Mouse (Mus musculus) myocyte (in vitro differentiated cells): ENCODE data around the gene Igfbp3. TPM values are rescaled to one million over a fixed set of nuclear protein-coding genes. Genes with fewer than 3 reads are reported as not detected.

Experiments used
- H3K27me3 ChIP-seq: one replicate; pipeline ENCODE4 v1.6.1; 2011; ENCODE audit not compliant: control insufficient read depth, insufficient read depth, insufficient read length
- H3K36me3 ChIP-seq: one replicate; pipeline ENCODE4 v1.6.1; 2011; ENCODE audit not compliant: control insufficient read depth, insufficient read depth
- H3K4me2 ChIP-seq: one replicate; pipeline ENCODE4 v1.6.1; 2011; ENCODE audit warnings: low read depth, control low read depth
- H3K4me3 ChIP-seq: one replicate; pipeline ENCODE4 v1.5.1; 2011; ENCODE audit warnings: mild to moderate bottlenecking, control low read depth, moderate library complexity
- H3K79me2 ChIP-seq: one replicate; pipeline ENCODE4 v1.6.1; 2011; ENCODE audit not compliant: control insufficient read depth, insufficient read depth
- H3ac ChIP-seq: one replicate; pipeline ENCODE4 v1.6.1; 2011; ENCODE audit not compliant: control insufficient read depth, insufficient read length
- CEBPB ChIP-seq: IDR thresholded peaks from 2 replicates; pipeline ENCODE4 v1.6.1; 2011; ENCODE audit warnings: mild to moderate bottlenecking, moderate library complexity; ENCODE audit not compliant: poor library complexity, insufficient read depth, severe bottlenecking
- E2F4 ChIP-seq: IDR thresholded peaks from one replicate; pipeline ENCODE4 v1.6.1; 2011; ENCODE audit warnings: mild to moderate bottlenecking, control low read depth, moderate library complexity; ENCODE audit not compliant: insufficient read depth
- MAX ChIP-seq: IDR thresholded peaks from one replicate; pipeline ENCODE4 v1.6.1; 2011; ENCODE audit warnings: low read depth, mild to moderate bottlenecking, control low read depth
- MYOD1 ChIP-seq, 3 experiments: IDR thresholded peaks; one replicate each; pipeline ENCODE4 v1.6.1; 2011; ENCODE audit warnings: control low read depth in 2 of 3, low read depth in 2 of 3, mild to moderate bottlenecking in 2 of 3, moderate library complexity in 1 of 3; ENCODE audit not compliant: insufficient read length in 2 of 3, control insufficient read depth in 1 of 3
- MYOG ChIP-seq, 3 experiments: IDR thresholded peaks; one replicate each; pipeline ENCODE4 v1.6.1; 2011; ENCODE audit warnings: control low read depth in 2 of 3, low read depth in 2 of 3, mild to moderate bottlenecking in 2 of 3; ENCODE audit not compliant: insufficient read length in 2 of 3, control insufficient read depth in 1 of 3, insufficient read depth in 1 of 3
- POLR2A ChIP-seq: IDR thresholded peaks from one replicate; pipeline ENCODE4 v1.6.1; 2011; ENCODE audit warnings: low read depth, mild to moderate bottlenecking, control low read depth, moderate library complexity; ENCODE audit not compliant: insufficient read length
- POLR2AphosphoS2 ChIP-seq: IDR thresholded peaks from one replicate; pipeline ENCODE4 v1.6.1; 2011; ENCODE audit warnings: low read depth, control low read depth; ENCODE audit not compliant: insufficient read length
- REST ChIP-seq: IDR thresholded peaks from one replicate; pipeline ENCODE4 v1.6.1; 2011; ENCODE audit warnings: mild to moderate bottlenecking, control low read depth, moderate library complexity; ENCODE audit not compliant: insufficient read depth, insufficient read length
- SRF ChIP-seq: IDR thresholded peaks from one replicate; pipeline ENCODE4 v1.6.1; 2011; ENCODE audit warnings: low read depth; ENCODE audit not compliant: control insufficient read depth, insufficient read length
- TCF12 ChIP-seq: IDR thresholded peaks from one replicate; pipeline ENCODE4 v1.6.1; 2011; ENCODE audit warnings: mild to moderate bottlenecking, control low read depth; ENCODE audit not compliant: poor library complexity, insufficient read depth, severe bottlenecking
- TCF3 ChIP-seq: IDR thresholded peaks from one replicate; pipeline ENCODE4 v1.6.1; 2011; ENCODE audit warnings: low read depth, control low read depth; ENCODE audit not compliant: insufficient read length
- USF1 ChIP-seq: IDR thresholded peaks from one replicate; pipeline ENCODE4 v1.6.1; 2011; ENCODE audit warnings: low read depth, mild to moderate bottlenecking, control low read depth, moderate library complexity
- polyA plus RNA-seq: library from polyadenylated mRNA; unstranded; fragments of >200 nt; fragmentation: generic; extraction: Trizol; gene quantifications from one replicate; pipeline ENCODE4 v1.2.1, GENCODE M21; 2012; ENCODE audit warnings: missing spikeins

Igfbp3 gene
- polyA plus RNA-seq, 1 experiment = 2.2 TPM

GRCm38 (mm10) chr11:7192710-7193109 is 21.0 kb downstream of the Igfbp3 start:
- TF ChIP-seq CEBPB (0 out of 2 replicates have a peak, but pooled peaks have one; percentile 11), POLR2AphosphoS2 (no peak)
- H3K36me3 ChIP-seq = no peaks in the 10 kb centered on the region
- no peaks in the 10 kb centered on the region for H3K27me3 ChIP-seq
- no peak overlapping the region for H3K4me3 ChIP-seq
- no peak overlapping the region for H3ac ChIP-seq
- no peaks in the 10 kb centered on the region for H3K79me2 ChIP-seq
- no peak overlapping the region for H3K4me2 ChIP-seq

- H3K36me3 ChIP-seq = no peaks in the 10 kb centered on the region
- H3K79me2 ChIP-seq = no peaks in the 10 kb centered on the region
Observed at GRCm38 (mm10) chr11:7188469-7188868, 25.3 kb downstream of the Igfbp3 start, which contains the start of gene Gm11985. Gene Gm11985, minus strand, starts transcription at chr11:7188569.

GRCm38 (mm10) chr11:7187472-7187871 is 26.3 kb downstream of the Igfbp3 start:
- Histone ChIP-seq H3K36me3 (no peaks in the 10 kb centered on the region), H3ac (no peak overlapping the region), H3K4me3 (no peak overlapping the region), H3K27me3 (no peaks in the 10 kb centered on the region), H3K4me2 (no peak overlapping the region), H3K79me2 (no peaks in the 10 kb centered on the region)
- no peak for TF ChIP-seq SRF
- TF ChIP-seq CEBPB = no peak
- TF ChIP-seq TCF12 = no peak
- TF ChIP-seq POLR2AphosphoS2 = no peak
- no peak for TF ChIP-seq E2F4
- TF ChIP-seq REST = no peak
- no peak for TF ChIP-seq MYOD1 (IDR thresholded peaks at IDR 0.05; ENCODE audit: control insufficient read depth in 1 of 3, insufficient read length in 2 of 3, low read depth in 2 of 3)
- TF ChIP-seq MYOG (IDR thresholded peaks at IDR 0.05; ENCODE audit: control insufficient read depth in 1 of 3, insufficient read depth in 1 of 3, insufficient read length in 2 of 3, low read depth in 2 of 3) = no peak
- no peak for TF ChIP-seq USF1
- no peak for TF ChIP-seq POLR2A

More at GRCm38 (mm10) chr11:7188469-7188868, 25.3 kb downstream of the Igfbp3 start, which contains the start of gene Gm11985:
- Histone ChIP-seq H3ac (no peak within 1 kb of the TSS), H3K4me3 (no peak within 1 kb of the TSS), H3K27me3 (no peaks in the 10 kb centered on the region), H3K4me2 (no peak within 1 kb of the TSS)
- TF ChIP-seq POLR2AphosphoS2 (no peak), MAX (no peak), CEBPB (no peak), SRF (no peak), POLR2A (no peak), MYOD1 (IDR thresholded peaks at IDR 0.05; ENCODE audit: control insufficient read depth in 1 of 3, insufficient read length in 2 of 3, low read depth in 2 of 3) (no peak)

- Histone ChIP-seq H3ac (no peak overlapping the region), H3K27me3 (no peaks in the 10 kb centered on the region), H3K36me3 (no peaks in the 10 kb centered on the region), H3K4me3 (no peak overlapping the region), H3K79me2 (no peaks in the 10 kb centered on the region), H3K4me2 (no peak overlapping the region)
- TF ChIP-seq POLR2AphosphoS2 = no peak
- no peak for TF ChIP-seq USF1
- no peak for TF ChIP-seq MAX
- no peak for TF ChIP-seq MYOG (IDR thresholded peaks at IDR 0.05; ENCODE audit: control insufficient read depth in 1 of 3, insufficient read depth in 1 of 3, insufficient read length in 2 of 3, low read depth in 2 of 3)
- no peak for TF ChIP-seq POLR2A
- TF ChIP-seq E2F4 = no peak
- no peak for TF ChIP-seq MYOD1 (IDR thresholded peaks at IDR 0.05; ENCODE audit: control insufficient read depth in 1 of 3, insufficient read length in 2 of 3, low read depth in 2 of 3)
- no peak for TF ChIP-seq CEBPB
- TF ChIP-seq TCF3 = no peak
- TF ChIP-seq TCF12 = no peak
- TF ChIP-seq SRF = no peak
- no peak for TF ChIP-seq REST
Observed at GRCm38 (mm10) chr11:7184420-7184819, 29.3 kb downstream of the Igfbp3 start.

- H3K36me3 ChIP-seq = no peaks in the 10 kb centered on the region
- H3ac ChIP-seq = no peak overlapping the region
- H3K4me2 ChIP-seq = no peak overlapping the region
- H3K4me3 ChIP-seq = no peak overlapping the region
- TF ChIP-seq MYOG (IDR thresholded peaks at IDR 0.05; ENCODE audit: control insufficient read depth in 1 of 3, insufficient read depth in 1 of 3, insufficient read length in 2 of 3, low read depth in 2 of 3) (no peak), SRF (no peak), E2F4 (no peak), TCF12 (no peak), MAX (no peak), REST (no peak)
- H3K27me3 ChIP-seq = no peaks in the 10 kb centered on the region
- H3K79me2 ChIP-seq = no peaks in the 10 kb centered on the region
Observed at GRCm38 (mm10) chr11:7182409-7183042, 31.2 kb downstream of the Igfbp3 start.
